Mouse (Mus musculus) embryonic facial prominence, embryonic 13.5 days (tissue): ENCODE measurements around the gene Prkacb. TPM values are rescaled to one million over a fixed set of nuclear protein-coding genes. Genes with fewer than 3 reads are reported as not detected.
A peak's percentile ranks its signal among the peaks of the same experiment; 100 is the strongest.

Source experiments
- ATAC-seq: fragments of 200-750 bp; cut with Nextera tagmentation; 2 replicates; pipeline ENCODE4 v1.8.0; 2017; ENCODE audit warnings: low read depth; ENCODE audit not compliant: insufficient number of reproducible peaks, insufficient read depth, low FRiP score, low TSS enrichment
- H3K27ac ChIP-seq: fragments of 300-500 bp; sonication (generic); 2 replicates; pipeline ENCODE4 v1.5.1; 2015; ENCODE audit warnings: moderate library complexity, mild to moderate bottlenecking, inconsistent platforms
- H3K27me3 ChIP-seq: fragments of 300-500 bp; sonication (generic); 2 replicates; pipeline ENCODE4 v1.6.1; 2015; ENCODE audit warnings: mild to moderate bottlenecking, inconsistent platforms
- H3K36me3 ChIP-seq: fragments of 300-500 bp; sonication (generic); 2 replicates; pipeline ENCODE4 v1.6.1; 2015; ENCODE audit warnings: mild to moderate bottlenecking, inconsistent platforms
- H3K4me1 ChIP-seq: fragments of 300-500 bp; sonication (generic); 2 replicates; pipeline ENCODE4 v1.6.1; 2015; ENCODE audit warnings: inconsistent platforms
- H3K4me2 ChIP-seq: fragments of 300-500 bp; sonication (generic); 2 replicates; pipeline ENCODE4 v1.6.1; 2015; ENCODE audit warnings: moderate library complexity, mild to moderate bottlenecking, inconsistent platforms
- H3K4me3 ChIP-seq: fragments of 300-500 bp; sonication (generic); 2 replicates; pipeline ENCODE4 v1.5.1; 2015; ENCODE audit warnings: mild to moderate bottlenecking, inconsistent platforms
- H3K9ac ChIP-seq: fragments of 300-500 bp; sonication (generic); 2 replicates; pipeline ENCODE4 v1.6.1; 2015; ENCODE audit warnings: mild to moderate bottlenecking, inconsistent platforms
- H3K9me3 ChIP-seq: fragments of 300-500 bp; sonication (generic); 2 replicates; pipeline ENCODE4 v1.6.1; 2016; ENCODE audit warnings: inconsistent platforms
- WGBS: fragments of 180-500 bp; shearing (Covaris S2); methylation state at CpG from one replicate; pipeline ENCODE4 v1.1.7; 2015; ENCODE audit warnings: mixed read lengths; 5-methylcytosine and 5-hydroxymethylcytosine counted together
- polyA plus RNA-seq: library from polyadenylated mRNA; unstranded; fragments of >200 nt; fragmentation: Nextera tagmentation; extraction: Ambion mirVana; gene quantifications from 2 replicates; pipeline ENCODE4 v1.2.1, GENCODE M21; 2015

Prkacb gene
- polyA plus RNA-seq, 1 experiment from 2014 or later: 69.1 TPM

DNA sequence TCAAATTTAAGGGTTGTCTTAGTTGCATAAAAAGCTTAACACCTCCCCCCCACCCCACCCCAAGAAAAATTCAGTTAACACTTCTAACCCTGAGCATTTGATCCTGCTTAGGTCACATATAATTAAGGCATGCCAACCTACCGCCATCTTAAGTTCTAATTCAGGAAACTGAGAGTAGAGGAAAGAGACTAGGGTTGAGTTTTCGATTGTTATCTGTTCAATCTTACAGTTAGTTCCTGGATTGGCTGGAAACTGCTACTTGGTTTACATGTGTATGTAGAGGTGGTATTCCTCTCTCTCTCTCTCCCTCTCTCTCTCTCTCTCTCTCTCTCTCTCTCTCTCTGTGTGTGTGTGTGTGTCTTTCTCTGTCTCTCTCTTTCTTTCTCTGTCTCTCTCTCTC, 129.7 kb downstream of the Prkacb start:
- 56% methylated on average over 2 of the region's 2 CpGs for WGBS
- no peak overlapping the region for H3K9ac ChIP-seq

DNA sequence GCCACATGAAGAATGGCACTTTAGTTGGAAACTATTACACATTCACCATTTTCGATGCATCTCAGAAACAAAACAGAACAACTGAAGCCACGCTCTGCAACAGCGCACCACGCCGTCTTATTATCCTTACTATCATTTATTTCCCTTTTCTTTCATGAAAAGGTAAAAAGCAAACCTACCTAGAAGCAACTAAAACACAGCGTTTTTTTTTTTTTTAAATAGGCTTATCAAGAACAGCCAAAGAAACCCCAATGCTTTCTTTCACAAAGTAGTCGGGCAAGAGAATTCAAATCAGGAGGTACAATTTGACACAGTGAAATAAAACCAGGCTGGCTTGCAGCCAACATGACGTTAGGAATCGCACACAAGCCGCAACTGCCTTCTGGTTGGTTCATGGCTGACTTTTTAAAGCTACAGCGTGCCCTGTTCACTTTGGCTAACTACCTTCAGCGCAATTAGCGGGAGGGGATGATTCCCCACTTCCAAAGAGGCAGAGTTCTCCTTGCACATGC, 130.6 kb downstream of the Prkacb start:
- Histone ChIP-seq H3K4me3 (peak overlapping the region; percentile 32), H3K27ac (peak overlapping the region; percentile 94), H3K4me1 (peaks cover 41% of the 10 kb centered on the region), H3K27me3 (no peaks in the 10 kb centered on the region), H3K9ac (peak overlapping the region; percentile 54), H3K4me2 (peak overlapping the region; percentile 60), H3K9me3 (no peaks in the 10 kb centered on the region), H3K36me3 (no peaks in the 10 kb centered on the region)
- 22% methylated on average over 13 of the region's 13 CpGs for WGBS
- no peak for ATAC-seq

More for the DNA sequence above, 129.7 kb downstream of the Prkacb start:
- ATAC-seq: no peak
- peak overlapping the region; percentile 94 for H3K27ac ChIP-seq
- H3K36me3 ChIP-seq: no peaks in the 10 kb centered on the region
- no peaks in the 10 kb centered on the region for H3K27me3 ChIP-seq
- peaks cover 41% of the 10 kb centered on the region for H3K4me1 ChIP-seq
- no peak overlapping the region for H3K4me3 ChIP-seq
- peak overlapping the region; percentile 60 for H3K4me2 ChIP-seq
- H3K9me3 ChIP-seq: no peaks in the 10 kb centered on the region

- no peak for ATAC-seq
- 60% methylated on average over 8 of the region's 8 CpGs for WGBS
- H3K4me2 ChIP-seq: peak overlapping the region; percentile 60
Observed at GRCm38 (mm10) chr3:146681696-146682095, 131.1 kb downstream of the Prkacb start.

DNA sequence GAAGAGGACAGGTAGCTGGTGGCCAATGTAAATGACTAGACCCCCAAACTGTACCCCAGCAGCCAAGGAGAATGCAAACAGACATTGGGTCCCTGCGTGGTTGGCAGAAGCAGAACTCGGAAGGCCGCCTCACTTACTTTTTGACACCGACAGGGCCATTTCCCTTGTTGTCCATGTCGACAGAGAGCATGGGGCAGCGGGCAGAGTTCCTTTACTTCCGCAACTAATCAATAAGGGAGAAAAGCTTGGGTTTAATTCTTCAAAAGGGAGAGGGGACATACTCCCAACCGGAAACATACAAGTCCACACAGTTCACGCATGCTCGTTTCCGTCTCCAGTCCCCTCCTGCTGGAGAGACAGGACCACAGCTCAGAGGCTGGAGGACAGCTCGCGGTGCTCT, 132.2 kb downstream of the Prkacb start:
- H3K27me3 ChIP-seq: no peaks in the 10 kb centered on the region
- no peak overlapping the region for H3K4me2 ChIP-seq
- H3K9me3 ChIP-seq: no peaks in the 10 kb centered on the region
- 91% methylated on average over 13 of the region's 13 CpGs for WGBS
- H3K27ac ChIP-seq: no peak overlapping the region
- no peak overlapping the region for H3K9ac ChIP-seq
- H3K4me1 ChIP-seq: peaks cover 31% of the 10 kb centered on the region
- ATAC-seq: no peak
- no peak overlapping the region for H3K4me3 ChIP-seq
- no peaks in the 10 kb centered on the region for H3K36me3 ChIP-seq

More at GRCm38 (mm10) chr3:146681696-146682095, 131.1 kb downstream of the Prkacb start:
- Histone ChIP-seq H3K27ac (peak overlapping the region; percentile 94), H3K9me3 (no peaks in the 10 kb centered on the region), H3K9ac (peak overlapping the region; percentile 52; the same call in 1 of the 2 replicates), H3K4me1 (peaks cover 41% of the 10 kb centered on the region), H3K27me3 (no peaks in the 10 kb centered on the region), H3K4me3 (peak overlapping the region; percentile 32), H3K36me3 (no peaks in the 10 kb centered on the region)

DNA sequence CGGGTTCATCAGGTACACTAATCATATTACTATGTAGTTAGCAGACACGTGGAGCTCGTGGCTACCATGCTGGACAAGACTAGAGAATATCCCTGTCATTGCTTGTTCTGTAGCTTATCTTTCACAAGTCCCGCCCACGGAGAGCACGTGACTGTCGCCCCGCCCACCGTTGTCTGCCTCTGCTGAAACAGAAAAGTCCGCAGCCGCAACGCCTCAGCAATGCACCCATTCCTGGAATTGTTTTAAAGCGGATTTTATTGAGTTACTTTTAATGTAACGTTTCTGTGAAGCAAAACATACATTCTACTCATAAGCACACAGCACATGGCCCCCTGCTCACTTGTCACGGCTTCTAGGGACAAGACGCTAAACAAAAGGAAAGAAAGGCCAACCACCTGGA, 133.1 kb downstream of the Prkacb start:
- Histone ChIP-seq H3K9me3 (no peaks in the 10 kb centered on the region), H3K4me1 (peaks cover 26% of the 10 kb centered on the region), H3K36me3 (no peaks in the 10 kb centered on the region), H3K27me3 (no peaks in the 10 kb centered on the region), H3K27ac (no peak overlapping the region), H3K9ac (no peak overlapping the region), H3K4me2 (no peak overlapping the region), H3K4me3 (no peak overlapping the region)
- WGBS: 94% methylated on average over 16 of the region's 16 CpGs
- no peak for ATAC-seq

Other genes starting within 250 kb of the Prkacb start
- gene Uox, start 242.6 kb downstream of the Prkacb start, polyA plus RNA-seq: 0.17 and 0.91 TPM in 2 replicates
- gene Dnase2b, start 197.4 kb downstream of the Prkacb start, polyA plus RNA-seq: 0.07 TPM in 1 of 2 replicates, not detected in the other
- 0.13 and 0.33 TPM in 2 replicates for gene 4930503B20Rik, start 161.7 kb downstream of the Prkacb start, polyA plus RNA-seq
- gene Samd13, start 127.4 kb downstream of the Prkacb start, polyA plus RNA-seq: 1.4 and 1.8 TPM in 2 replicates
- 1.6 and 2.3 TPM in 2 replicates for gene Ttll7, start 39.4 kb upstream of the Prkacb start, polyA plus RNA-seq